Mouse (Mus musculus) forebrain, embryonic 11.5 days (tissue): ENCODE data around the gene Fbxo21. TPM values are rescaled to one million over a fixed set of nuclear protein-coding genes. Genes with fewer than 3 reads are reported as not detected.

ENCODE experiments used
- ATAC-seq: fragments of 200-750 bp; cut with Nextera tagmentation; replicated peaks from 2 replicates; pipeline ENCODE4 v1.8.0; 2017; ENCODE audit warnings: moderate TSS enrichment; ENCODE audit not compliant: low FRiP score
- DNase-seq: peaks from one replicate; pipeline ENCODE4 v3.0.0-alpha.2; 2017; ENCODE audit warnings: low spot score
- H3K27ac ChIP-seq: fragments of 300-500 bp; sonication (generic); 2 replicates; pipeline ENCODE4 v1.5.1; 2014; ENCODE audit warnings: low read depth, low read length
- H3K27me3 ChIP-seq: fragments of 300-500 bp; sonication (generic); 2 replicates; pipeline ENCODE4 v1.6.1; 2014; ENCODE audit warnings: mild to moderate bottlenecking, low read length, mixed read lengths; ENCODE audit not compliant: control insufficient read depth, insufficient read depth
- H3K36me3 ChIP-seq: fragments of 300-500 bp; sonication (generic); 2 replicates; pipeline ENCODE4 v1.6.1; 2014; ENCODE audit warnings: mild to moderate bottlenecking, low read length, moderate library complexity, mixed read lengths; ENCODE audit not compliant: control insufficient read depth, insufficient read depth
- H3K4me1 ChIP-seq: fragments of 300-500 bp; sonication (generic); replicated peaks from 2 replicates; pipeline ENCODE4 v1.6.1; 2014; ENCODE audit warnings: low read length, mixed read lengths; ENCODE audit not compliant: control insufficient read depth, insufficient read depth
- H3K4me2 ChIP-seq: fragments of 300-500 bp; sonication (generic); 2 replicates; pipeline ENCODE4 v1.6.1; 2014; ENCODE audit warnings: low read depth, mild to moderate bottlenecking, low read length, moderate library complexity, mixed read lengths; ENCODE audit not compliant: severe bottlenecking
- H3K4me3 ChIP-seq: fragments of 300-500 bp; sonication (generic); 2 replicates; pipeline ENCODE4 v1.5.1; 2014; ENCODE audit warnings: low read depth, low read length
- H3K9ac ChIP-seq: fragments of 300-500 bp; sonication (generic); 2 replicates; pipeline ENCODE4 v1.6.1; 2014; ENCODE audit warnings: low read length
- H3K9me3 ChIP-seq: fragments of 300-500 bp; sonication (generic); 2 replicates; pipeline ENCODE4 v1.6.1; 2016; ENCODE audit warnings: low read length, mixed read lengths; ENCODE audit not compliant: control insufficient read depth
- WGBS: fragments of 180-500 bp; shearing (Covaris S2); extraction: QIAGEN DNeasy Blood & Tissue Kit; methylation state at CpG from one replicate; pipeline ENCODE4 v1.1.7; 2014; 5-methylcytosine and 5-hydroxymethylcytosine counted together
- polyA plus RNA-seq: library from polyadenylated mRNA; unstranded; fragments of >200 nt; fragmentation: Nextera tagmentation; extraction: Ambion mirVana; gene quantifications from 2 replicates; pipeline ENCODE4 v1.2.1, GENCODE M21; 2014

The Fbxo21 gene
- polyA plus RNA-seq, 1 experiment from 2014 or later: 122 TPM

- no peaks in the 10 kb centered on the region for H3K27me3 ChIP-seq
- H3K27ac ChIP-seq: no peak overlapping the region
- no peak overlapping the region for H3K9ac ChIP-seq
- H3K4me2 ChIP-seq: no peak overlapping the region
- no peak for ATAC-seq
- DNase-seq: no peak
- no peaks in the 10 kb centered on the region for H3K4me1 ChIP-seq
- 91% methylated on average over 10 of the region's 10 CpGs for WGBS
- H3K9me3 ChIP-seq: no peaks in the 10 kb centered on the region; the same call in 1 of the 2 replicates
- no peaks in the 10 kb centered on the region for H3K36me3 ChIP-seq
- no peak overlapping the region for H3K4me3 ChIP-seq
Observed at GRCm38 (mm10) chr5:117969681-117970427, 6.7 kb upstream of the Fbxo21 start.

GRCm38 (mm10) chr5:117976263-117976656 is 270 bp upstream of the Fbxo21 start:
- DNase-seq (no peak), ATAC-seq (peak; percentile 23)
- Histone ChIP-seq H3K36me3 (no peaks in the 10 kb centered on the region), H3K4me2 (peak overlapping the region; percentile 74; the same call in 1 of the 2 replicates), H3K4me1 (peaks cover 12% of the 10 kb centered on the region), H3K27ac (no peak overlapping the region), H3K4me3 (peak overlapping the region; percentile 89), H3K9ac (peak overlapping the region; percentile 90), H3K27me3 (no peaks in the 10 kb centered on the region), H3K9me3 (no peaks in the 10 kb centered on the region)
- 26% methylated on average over 19 of the region's 19 CpGs for WGBS

GRCm38 (mm10) chr5:117977501-117978158 is 1.1 kb downstream of the Fbxo21 start:
- ATAC-seq: no peak
- WGBS: 17% methylated on average over 30 of the region's 30 CpGs

GRCm38 (mm10) chr5:117978159-117978697 is 1.7 kb downstream of the Fbxo21 start:
- no peak for DNase-seq
- no peaks in the 10 kb centered on the region for H3K27me3 ChIP-seq
- H3K27ac ChIP-seq: no peak overlapping the region
- peak overlapping the region; percentile 74 for H3K4me2 ChIP-seq
- peaks cover 12% of the 10 kb centered on the region for H3K4me1 ChIP-seq
- peaks cover 4% of the 10 kb centered on the region; the same call in 1 of the 2 replicates for H3K36me3 ChIP-seq
- peak overlapping the region; percentile 90 for H3K9ac ChIP-seq
- H3K4me3 ChIP-seq: peak overlapping the region; percentile 89
- no peak for ATAC-seq
- H3K9me3 ChIP-seq: no peaks in the 10 kb centered on the region
- 56% methylated on average over 17 of the region's 17 CpGs for WGBS

More at GRCm38 (mm10) chr5:117977501-117978158, 1.1 kb downstream of the Fbxo21 start:
- peaks cover 1% of the 10 kb centered on the region; the same call in 1 of the 2 replicates for H3K36me3 ChIP-seq
- H3K9ac ChIP-seq: peak overlapping the region; percentile 90
- H3K9me3 ChIP-seq: no peaks in the 10 kb centered on the region
- peak overlapping the region; percentile 89 for H3K4me3 ChIP-seq
- H3K27me3 ChIP-seq: no peaks in the 10 kb centered on the region
- H3K27ac ChIP-seq: no peak overlapping the region
- H3K4me2 ChIP-seq: peak overlapping the region; percentile 74
- H3K4me1 ChIP-seq: peaks cover 12% of the 10 kb centered on the region
- DNase-seq: peak; percentile 60

- no peak overlapping the region for H3K27ac ChIP-seq
- WGBS: 85% methylated on average over 5 of the region's 5 CpGs
Observed at GRCm38 (mm10) chr5:117979082-117979481, 2.6 kb downstream of the Fbxo21 start.

GRCm38 (mm10) chr5:117980921-117981320 is 4.4 kb downstream of the Fbxo21 start:
- H3K9me3 ChIP-seq: no peaks in the 10 kb centered on the region
- DNase-seq (no peak), ATAC-seq (no peak)
- WGBS: 90% methylated on average over 8 of the region's 8 CpGs
- peaks cover 4% of the 10 kb centered on the region; the same call in 1 of the 2 replicates for H3K36me3 ChIP-seq
- no peak overlapping the region for H3K4me3 ChIP-seq
- H3K4me1 ChIP-seq: peaks cover 12% of the 10 kb centered on the region
- H3K9ac ChIP-seq: no peak overlapping the region
- no peak overlapping the region for H3K4me2 ChIP-seq
- H3K27ac ChIP-seq: no peak overlapping the region
- H3K27me3 ChIP-seq: no peaks in the 10 kb centered on the region

More at GRCm38 (mm10) chr5:117979082-117979481, 2.6 kb downstream of the Fbxo21 start:
- Histone ChIP-seq H3K4me2 (peak overlapping the region; percentile 74; the same call in 1 of the 2 replicates), H3K9ac (no peak overlapping the region), H3K4me1 (peaks cover 12% of the 10 kb centered on the region), H3K9me3 (no peaks in the 10 kb centered on the region), H3K36me3 (peaks cover 4% of the 10 kb centered on the region; the same call in 1 of the 2 replicates), H3K27me3 (no peaks in the 10 kb centered on the region), H3K4me3 (no peak overlapping the region)
- DNase-seq (no peak), ATAC-seq (no peak)

GRCm38 (mm10) chr5:117981943-117982342 is 5.4 kb downstream of the Fbxo21 start:
- DNase-seq (no peak), ATAC-seq (no peak)
- Histone ChIP-seq H3K27ac (no peak overlapping the region), H3K27me3 (no peaks in the 10 kb centered on the region), H3K4me2 (no peak overlapping the region), H3K4me1 (peaks cover 12% of the 10 kb centered on the region), H3K9ac (no peak overlapping the region), H3K9me3 (no peaks in the 10 kb centered on the region), H3K36me3 (peaks cover 4% of the 10 kb centered on the region; the same call in 1 of the 2 replicates), H3K4me3 (no peak overlapping the region)
- WGBS: 90% methylated on average over 5 of the region's 5 CpGs

- DNase-seq (no peak), ATAC-seq (no peak)
- Histone ChIP-seq H3K9ac (no peak overlapping the region), H3K27ac (no peak overlapping the region), H3K4me2 (no peak overlapping the region), H3K27me3 (no peaks in the 10 kb centered on the region), H3K36me3 (peaks cover 23% of the 10 kb centered on the region; the same call in 1 of the 2 replicates), H3K9me3 (no peaks in the 10 kb centered on the region), H3K4me3 (no peak overlapping the region), H3K4me1 (no peaks in the 10 kb centered on the region)
- 73% methylated on average over 4 of the region's 4 CpGs for WGBS
Observed at GRCm38 (mm10) chr5:117986327-117986726, 9.8 kb downstream of the Fbxo21 start.
